Mouse (Mus musculus) erythroblast, embryonic 14.5 days (primary cell): ENCODE data around the gene Ptgdr.
"Not testable (repeated sequence)": the region's sequence is repeated elsewhere in the genome, so short reads cannot be mapped to it uniquely, and the experiment has no call there.

Experiments
- GATA1 ChIP-seq: IDR thresholded peaks from 2 replicates; pipeline ENCODE4 v1.6.1; 2012; ENCODE audit warnings: low read length, inconsistent platforms, mixed read lengths
- TAL1 ChIP-seq: IDR thresholded peaks from 3 replicates; pipeline ENCODE4 v1.6.1; 2012; ENCODE audit warnings: low read length, inconsistent platforms, mixed read lengths

GRCm38 (mm10) chr14:44813152-44813551 is 46.0 kb downstream of the Ptgdr start:
- TF ChIP-seq GATA1, TAL1: not testable (repeated sequence)
